Mouse (Mus musculus): ENCODE measurements at regions not wholly inside any gene's neighbourhood (a gene's known extent, or its start where the extent isn't known, plus 50 kb on each side); places are given as distances from the start of the nearest gene placed in this dataset.

- Histone ChIP-seq H3K36me3 (ENCODE audit: control insufficient read depth, insufficient read depth, low read length) (no peaks in the 10 kb centered on the region), H3K27me3 (ENCODE audit: control insufficient read depth, insufficient read depth, low read length) (no peaks in the 10 kb centered on the region), H3K4me3 (ENCODE audit: control insufficient read depth, low read depth, low read length) (no peak overlapping the region), H3K27ac (ENCODE audit: control insufficient read depth, insufficient read depth, low read depth, low read length) (no peak overlapping the region), H3K4me1 (ENCODE audit: control insufficient read depth, insufficient read depth, low read length) (no peaks in the 10 kb centered on the region)
- TF ChIP-seq POLR2A (IDR thresholded peaks at IDR 0.05; ENCODE audit: control insufficient read depth, low read depth, low read length) (no peak), CTCF (IDR thresholded peaks at IDR 0.05; ENCODE audit: control insufficient read depth, insufficient read depth, insufficient replicate concordance, low read depth, low read length) (no peak)
Measured at GRCm38 (mm10) chr4:84150698-84151097, 524.4 kb downstream of the Bnc2 start.

GRCm38 (mm10) chr4:84151247-84151646 is 523.8 kb downstream of the Bnc2 start:
- Histone ChIP-seq H3K4me1 (ENCODE audit: control insufficient read depth, insufficient read depth, low read length) (no peaks in the 10 kb centered on the region), H3K27me3 (ENCODE audit: control insufficient read depth, insufficient read depth, low read length) (no peaks in the 10 kb centered on the region), H3K27ac (ENCODE audit: control insufficient read depth, insufficient read depth, low read depth, low read length) (no peak overlapping the region), H3K36me3 (ENCODE audit: control insufficient read depth, insufficient read depth, low read length) (no peaks in the 10 kb centered on the region), H3K4me3 (ENCODE audit: control insufficient read depth, low read depth, low read length) (no peak overlapping the region)
- no peak for TF ChIP-seq CTCF (IDR thresholded peaks at IDR 0.05; ENCODE audit: control insufficient read depth, insufficient read depth, insufficient replicate concordance, low read depth, low read length)
- TF ChIP-seq POLR2A (IDR thresholded peaks at IDR 0.05; ENCODE audit: control insufficient read depth, low read depth, low read length): no peak

- H3K4me1 ChIP-seq (ENCODE audit: control insufficient read depth, insufficient read depth, low read length): no peaks in the 10 kb centered on the region
- no peak overlapping the region for H3K27ac ChIP-seq (ENCODE audit: control insufficient read depth, insufficient read depth, low read depth, low read length)
Measured at GRCm38 (mm10) chr4:84151971-84152450, 523.1 kb downstream of the Bnc2 start.

GRCm38 (mm10) chr4:84153571-84153970 is 521.5 kb downstream of the Bnc2 start:
- Histone ChIP-seq H3K27me3 (ENCODE audit: control insufficient read depth, insufficient read depth, low read length) (no peaks in the 10 kb centered on the region), H3K36me3 (ENCODE audit: control insufficient read depth, insufficient read depth, low read length) (no peaks in the 10 kb centered on the region), H3K4me1 (ENCODE audit: control insufficient read depth, insufficient read depth, low read length) (no peaks in the 10 kb centered on the region), H3K27ac (ENCODE audit: control insufficient read depth, insufficient read depth, low read depth, low read length) (no peak overlapping the region), H3K4me3 (ENCODE audit: control insufficient read depth, low read depth, low read length) (no peak overlapping the region)
- TF ChIP-seq POLR2A (IDR thresholded peaks at IDR 0.05; ENCODE audit: control insufficient read depth, low read depth, low read length) (no peak), CTCF (IDR thresholded peaks at IDR 0.05; ENCODE audit: control insufficient read depth, insufficient read depth, insufficient replicate concordance, low read depth, low read length) (no peak)

More at GRCm38 (mm10) chr4:84151971-84152450, 523.1 kb downstream of the Bnc2 start:
- TF ChIP-seq CTCF (IDR thresholded peaks at IDR 0.05; ENCODE audit: control insufficient read depth, insufficient read depth, insufficient replicate concordance, low read depth, low read length) (no peak), POLR2A (IDR thresholded peaks at IDR 0.05; ENCODE audit: control insufficient read depth, low read depth, low read length) (no peak)
- no peaks in the 10 kb centered on the region for H3K36me3 ChIP-seq (ENCODE audit: control insufficient read depth, insufficient read depth, low read length)
- H3K4me3 ChIP-seq (ENCODE audit: control insufficient read depth, low read depth, low read length): no peak overlapping the region
- H3K27me3 ChIP-seq (ENCODE audit: control insufficient read depth, insufficient read depth, low read length): no peaks in the 10 kb centered on the region

DNA sequence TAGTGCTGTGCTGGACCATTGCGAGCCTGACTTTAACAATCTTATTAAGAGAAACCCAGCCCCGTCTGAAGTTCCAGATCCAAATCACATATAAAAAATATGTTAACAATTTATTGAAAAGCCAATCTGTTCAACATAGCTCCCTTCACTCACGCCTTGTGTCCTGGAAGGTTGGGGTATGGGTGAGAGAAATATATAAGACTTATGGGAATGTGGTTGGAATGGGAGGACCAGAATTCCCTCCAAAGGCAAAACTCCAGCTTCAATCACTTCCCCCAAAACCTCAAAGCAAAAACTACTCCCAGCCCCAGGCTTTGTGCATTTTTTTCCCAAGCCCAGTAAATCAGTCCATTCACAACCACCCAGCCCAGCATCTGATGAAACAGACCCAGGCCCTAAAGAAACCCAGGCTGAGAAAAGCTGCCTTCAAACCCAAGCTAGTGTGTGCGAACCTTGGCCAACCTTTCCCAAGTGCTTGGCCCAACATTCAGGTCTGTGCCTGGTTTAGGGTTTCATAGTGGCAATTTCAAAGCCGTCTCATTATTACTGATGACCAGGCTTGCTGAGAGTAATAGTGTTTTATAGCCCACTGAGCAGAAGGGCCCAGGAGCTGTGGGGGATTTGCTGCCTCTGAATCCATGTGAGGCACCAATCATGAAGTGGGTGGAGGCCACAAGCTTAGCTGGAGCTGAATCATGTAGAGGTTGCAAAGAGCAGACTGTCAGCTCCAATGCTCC is 517.0 kb downstream of the Bnc2 start:
- no peaks in the 10 kb centered on the region for H3K27me3 ChIP-seq (ENCODE audit: control insufficient read depth, insufficient read depth, low read length)
- TF ChIP-seq CTCF (IDR thresholded peaks at IDR 0.05; ENCODE audit: control insufficient read depth, insufficient read depth, insufficient replicate concordance, low read depth, low read length) (no peak), POLR2A (IDR thresholded peaks at IDR 0.05; ENCODE audit: control insufficient read depth, low read depth, low read length) (no peak)
- H3K27ac ChIP-seq (ENCODE audit: control insufficient read depth, insufficient read depth, low read depth, low read length): no peak overlapping the region
- H3K4me3 ChIP-seq (ENCODE audit: control insufficient read depth, low read depth, low read length): no peak overlapping the region
- no peaks in the 10 kb centered on the region for H3K4me1 ChIP-seq (ENCODE audit: control insufficient read depth, insufficient read depth, low read length)
- H3K36me3 ChIP-seq (ENCODE audit: control insufficient read depth, insufficient read depth, low read length): no peaks in the 10 kb centered on the region

DNA sequence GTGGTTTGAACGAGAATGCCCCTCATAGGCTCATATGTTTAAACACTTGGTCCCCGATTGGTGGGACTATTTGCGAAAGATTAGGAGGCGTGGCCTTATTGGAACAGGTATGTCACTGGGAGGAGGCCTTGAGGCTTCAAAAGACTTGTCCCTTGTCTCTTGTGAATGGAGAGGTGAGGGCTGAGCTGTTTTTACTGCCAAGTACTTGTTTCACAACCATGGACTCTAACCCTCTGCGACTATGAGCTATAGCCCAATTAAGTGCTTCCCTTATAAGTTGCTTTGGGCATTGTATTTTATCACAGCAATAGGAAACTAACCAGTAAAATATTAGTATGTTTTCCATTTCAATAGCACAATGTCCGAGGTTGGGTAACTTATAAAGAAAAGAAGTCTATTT is 511.7 kb downstream of the Bnc2 start:
- Histone ChIP-seq H3K4me3 (ENCODE audit: control insufficient read depth, low read depth, low read length) (no peak overlapping the region), H3K36me3 (ENCODE audit: control insufficient read depth, insufficient read depth, low read length) (no peaks in the 10 kb centered on the region), H3K4me1 (ENCODE audit: control insufficient read depth, insufficient read depth, low read length) (no peaks in the 10 kb centered on the region), H3K27me3 (ENCODE audit: control insufficient read depth, insufficient read depth, low read length) (no peaks in the 10 kb centered on the region), H3K27ac (ENCODE audit: control insufficient read depth, insufficient read depth, low read depth, low read length) (no peak overlapping the region)
- no peak for TF ChIP-seq POLR2A (IDR thresholded peaks at IDR 0.05; ENCODE audit: control insufficient read depth, low read depth, low read length)
- TF ChIP-seq CTCF (IDR thresholded peaks at IDR 0.05; ENCODE audit: control insufficient read depth, insufficient read depth, insufficient replicate concordance, low read depth, low read length): no peak

GRCm38 (mm10) chr4:84165256-84165655 is 509.8 kb downstream of the Bnc2 start:
- H3K36me3 ChIP-seq (ENCODE audit: control insufficient read depth, insufficient read depth, low read length): no peaks in the 10 kb centered on the region
- no peak overlapping the region for H3K27ac ChIP-seq (ENCODE audit: control insufficient read depth, insufficient read depth, low read depth, low read length)
- TF ChIP-seq POLR2A (IDR thresholded peaks at IDR 0.05; ENCODE audit: control insufficient read depth, low read depth, low read length) (no peak), CTCF (IDR thresholded peaks at IDR 0.05; ENCODE audit: control insufficient read depth, insufficient read depth, insufficient replicate concordance, low read depth, low read length) (no peak)
- no peak overlapping the region for H3K4me3 ChIP-seq (ENCODE audit: control insufficient read depth, low read depth, low read length)
- no peaks in the 10 kb centered on the region for H3K27me3 ChIP-seq (ENCODE audit: control insufficient read depth, insufficient read depth, low read length)
- H3K4me1 ChIP-seq (ENCODE audit: control insufficient read depth, insufficient read depth, low read length): no peaks in the 10 kb centered on the region
